Mouse (Mus musculus): ENCODE measurements at regions not wholly inside any gene's neighbourhood (a gene's known extent, or its start where the extent isn't known, plus 50 kb on each side); places are given as distances from the start of the nearest gene placed in this dataset.

DNA sequence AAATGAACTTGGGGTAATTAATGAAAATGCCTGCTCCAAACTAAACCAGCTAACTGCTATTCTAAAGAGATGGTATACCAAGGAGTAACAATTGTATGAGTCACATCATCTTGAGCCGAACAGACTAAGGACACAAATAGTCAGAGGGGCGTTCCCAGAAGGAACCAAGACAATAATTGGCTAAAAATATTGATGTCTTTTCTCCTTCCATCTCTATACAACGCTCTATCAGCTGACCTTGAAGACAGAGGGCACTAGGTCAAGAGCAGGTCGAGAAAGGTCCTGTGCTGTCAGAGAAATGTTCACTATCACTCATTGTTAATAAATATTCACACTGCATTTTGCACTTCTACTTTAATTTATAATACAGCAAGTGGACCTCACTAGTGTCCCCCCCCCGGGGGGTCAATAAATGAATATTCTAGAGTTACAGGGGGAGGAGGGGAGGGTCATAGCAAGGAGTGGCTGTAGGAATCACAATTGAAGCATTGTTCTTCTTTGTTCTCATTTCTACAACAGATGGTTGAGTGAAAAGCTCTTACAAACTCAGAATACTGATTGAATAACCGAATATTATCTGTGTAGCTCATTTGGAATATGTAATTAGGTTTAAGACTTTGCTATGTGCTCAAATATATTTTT lies 851.5 kb downstream of the D3Ertd751e start:
- no peak for DNase-seq

DNA sequence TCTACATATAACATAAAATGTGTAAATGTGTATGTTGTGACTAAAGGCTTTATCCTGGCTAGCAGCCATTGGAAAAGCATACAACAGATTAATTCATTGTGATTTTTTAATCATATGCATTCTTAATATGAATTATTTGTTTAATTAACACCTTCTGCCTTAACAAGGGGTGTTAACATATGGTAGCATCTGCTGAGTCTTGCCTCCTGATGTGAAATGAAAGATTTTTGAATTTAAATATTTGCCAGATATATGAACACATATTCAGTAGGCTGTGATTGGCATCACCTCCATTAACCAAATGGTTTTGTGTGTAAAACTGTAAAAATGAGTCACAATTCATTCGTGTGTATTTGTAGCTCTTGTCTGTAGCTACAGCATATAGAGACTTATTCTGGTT lies 854.3 kb downstream of the D3Ertd751e start:
- DNase-seq = no peak

Data from cerebellum, adult 8-10 months (tissue).